Mouse (Mus musculus) E14TG2a.4 (cell line): Measurements from ENCODE around the gene Notum.

Source experiments
- CTCF ChIP-seq: conservative IDR thresholded peaks from 2 replicates; pipeline ENCODE4 v1.5.1; 2014; ENCODE audit warnings: low read length
- NANOG ChIP-seq: IDR thresholded peaks from 2 replicates; pipeline ENCODE4 v1.6.1; 2014; ENCODE audit warnings: borderline replicate concordance, low read length, mixed read lengths
- POU5F1 ChIP-seq: IDR thresholded peaks from 2 replicates; pipeline ENCODE4 v1.6.1; 2014; ENCODE audit warnings: low read length, borderline replicate concordance

DNA sequence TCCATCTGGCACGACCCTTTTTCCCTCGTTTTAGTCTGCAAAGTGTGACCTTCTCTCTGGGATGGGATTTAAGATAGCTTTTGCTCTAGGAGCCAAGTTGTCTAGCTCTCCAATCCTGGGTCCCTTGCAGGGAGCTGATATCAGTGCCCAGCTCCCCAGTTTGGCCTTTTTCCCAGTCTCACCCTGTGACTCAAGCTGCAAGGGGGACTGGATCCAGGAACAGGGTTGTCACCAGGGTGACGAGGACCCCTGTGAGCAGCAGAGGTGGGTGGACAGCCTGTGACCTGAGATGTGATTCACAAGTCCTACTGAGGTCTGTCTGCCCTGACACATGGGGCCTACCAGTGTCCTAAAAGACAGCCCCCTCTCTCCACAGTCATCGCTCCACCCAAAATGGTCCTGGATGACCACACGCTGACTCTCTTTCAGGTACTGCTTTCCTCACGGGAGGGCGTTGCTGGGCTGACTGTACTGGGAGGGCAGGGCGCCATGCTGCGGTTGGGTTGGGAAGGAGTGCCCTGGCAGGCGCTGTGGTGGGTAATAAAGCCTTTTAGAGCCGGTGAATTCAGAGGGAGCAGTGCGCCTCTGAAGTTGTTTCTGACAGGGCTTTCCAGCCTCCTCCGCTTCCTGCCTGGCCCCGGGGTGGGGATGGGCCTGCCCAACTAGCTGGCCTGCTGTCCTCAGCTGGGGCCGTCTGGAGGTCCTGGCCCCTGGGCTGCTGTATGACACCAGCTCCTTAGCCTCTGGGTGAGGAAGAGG, 42.9 kb upstream of the Notum start:
- no peak for TF ChIP-seq CTCF
- TF ChIP-seq NANOG: no peak
- TF ChIP-seq POU5F1: no peak
